Mouse (Mus musculus) T-helper 17 cell (primary cell): ENCODE measurements around the gene Sgms1.

Experiments used
- in situ Hi-C, 2 experiments: fragments of 300-600 bp; cut with MboI, MseI; formaldehyde crosslinking; loops; 1 replicate in 1 of 2; 2 replicates in 1 of 2; pipeline ENCODE4 v1.15.1; 2025; ENCODE audit warnings: high pct_unique_total_duplicates in 2 of 2

Sgms1 gene

GRCm38 (mm10) chr19:32383738-32384137 lies 5.8 kb downstream of the Sgms1 start:
- in situ Hi-C loops, result loop anchor here in 1 of 2 experiments (5.0 kb wide), 1 partner anchor 106 kb away; no protein-coding TSS in a partner anchor

DNA sequence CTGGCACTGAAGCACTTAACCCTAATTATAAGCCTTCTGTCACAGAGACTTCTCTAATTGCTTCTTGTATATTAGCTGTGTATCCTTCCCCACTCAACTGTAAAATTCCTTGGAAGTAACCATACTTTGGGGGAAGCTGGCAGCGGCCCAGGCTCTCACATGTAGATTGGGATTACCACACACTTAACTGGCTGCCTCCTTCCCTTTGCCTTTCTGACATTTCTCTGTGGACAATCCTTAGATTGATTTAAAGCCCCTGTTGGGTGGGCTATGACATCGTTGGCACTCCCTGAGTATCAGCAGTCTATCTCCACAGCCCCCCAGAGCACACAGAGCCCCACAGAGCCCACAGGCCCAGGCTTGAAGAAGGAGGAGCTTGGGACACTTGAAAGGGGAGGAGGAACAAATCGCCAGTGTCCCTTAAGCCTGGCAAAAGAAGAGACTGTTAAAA lies 8.0 kb downstream of the Sgms1 start:
- in situ Hi-C loops, result loop anchor here in 1 of 2 experiments (5.0 kb wide), 1 partner anchor 104 kb away; no protein-coding TSS in a partner anchor

- in situ Hi-C loops, result loop anchor here in 1 of 2 experiments (5.0 kb wide), 1 partner anchor 103 kb away; no protein-coding TSS in a partner anchor
These were observed 8.8 kb downstream of the Sgms1 start for GRCm38 (mm10) chr19:32380748-32381147.

- in situ Hi-C loops, result no loop called here
These were observed 10.1 kb downstream of the Sgms1 start for GRCm38 (mm10) chr19:32379239-32379920.

- in situ Hi-C loops, result no loop called here
These were observed 10.9 kb downstream of the Sgms1 start for GRCm38 (mm10) chr19:32378581-32378980.

- in situ Hi-C loops, result no loop called here
These were observed 11.7 kb downstream of the Sgms1 start for GRCm38 (mm10) chr19:32377701-32378325.

GRCm38 (mm10) chr19:32376886-32377535 lies 12.5 kb downstream of the Sgms1 start:
- in situ Hi-C loops, result no loop called here

DNA sequence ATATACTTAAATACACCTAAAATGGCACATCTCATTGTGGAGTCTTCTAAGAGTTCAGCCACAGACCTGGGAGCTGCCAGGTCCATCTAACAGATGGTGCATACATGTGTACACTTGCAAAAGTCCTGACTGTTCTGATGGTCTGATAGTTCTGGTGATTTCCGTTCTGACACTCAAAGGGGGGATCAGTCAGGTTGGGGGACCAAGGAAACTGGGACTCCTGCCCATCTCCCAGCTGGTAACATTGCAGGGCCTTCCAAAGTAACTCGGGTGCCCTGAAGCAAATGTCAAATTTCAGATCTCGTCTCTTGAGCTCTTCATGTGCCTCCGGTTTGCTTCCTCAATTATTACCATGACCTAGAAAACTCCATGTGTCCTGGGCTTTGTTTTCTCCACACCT lies 13.5 kb downstream of the Sgms1 start:
- in situ Hi-C loops, result no loop called here

DNA sequence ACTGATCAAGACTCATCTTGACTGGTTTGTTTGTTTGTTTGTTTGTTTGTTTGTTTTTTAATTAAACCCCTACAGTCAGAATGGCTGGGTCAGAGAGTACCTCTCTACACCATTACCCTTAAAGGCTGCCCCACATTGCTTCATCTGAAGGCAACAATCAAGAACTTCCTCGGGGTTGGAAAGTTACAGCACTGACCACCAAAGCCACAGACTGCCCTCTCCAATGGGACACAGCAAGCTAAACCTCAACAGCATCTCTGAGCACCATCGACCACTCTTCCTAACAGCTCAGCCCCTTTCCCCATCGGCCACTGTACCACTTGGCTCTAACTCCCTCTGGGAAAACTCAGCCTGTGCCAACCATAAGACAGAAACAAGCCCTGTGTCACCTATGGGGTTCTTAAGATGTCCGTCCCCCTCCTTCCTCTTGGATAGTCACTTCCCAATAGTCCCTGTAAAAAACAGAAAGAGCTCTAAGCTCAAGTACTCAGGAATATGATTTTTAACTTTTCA lies 14.0 kb downstream of the Sgms1 start:
- in situ Hi-C loops, result no loop called here

GRCm38 (mm10) chr19:32374751-32375150 lies 14.8 kb downstream of the Sgms1 start:
- in situ Hi-C loops, result loop anchor here in 1 of 2 experiments (5.0 kb wide), 1 partner anchor 63 kb away; no protein-coding TSS in a partner anchor

DNA sequence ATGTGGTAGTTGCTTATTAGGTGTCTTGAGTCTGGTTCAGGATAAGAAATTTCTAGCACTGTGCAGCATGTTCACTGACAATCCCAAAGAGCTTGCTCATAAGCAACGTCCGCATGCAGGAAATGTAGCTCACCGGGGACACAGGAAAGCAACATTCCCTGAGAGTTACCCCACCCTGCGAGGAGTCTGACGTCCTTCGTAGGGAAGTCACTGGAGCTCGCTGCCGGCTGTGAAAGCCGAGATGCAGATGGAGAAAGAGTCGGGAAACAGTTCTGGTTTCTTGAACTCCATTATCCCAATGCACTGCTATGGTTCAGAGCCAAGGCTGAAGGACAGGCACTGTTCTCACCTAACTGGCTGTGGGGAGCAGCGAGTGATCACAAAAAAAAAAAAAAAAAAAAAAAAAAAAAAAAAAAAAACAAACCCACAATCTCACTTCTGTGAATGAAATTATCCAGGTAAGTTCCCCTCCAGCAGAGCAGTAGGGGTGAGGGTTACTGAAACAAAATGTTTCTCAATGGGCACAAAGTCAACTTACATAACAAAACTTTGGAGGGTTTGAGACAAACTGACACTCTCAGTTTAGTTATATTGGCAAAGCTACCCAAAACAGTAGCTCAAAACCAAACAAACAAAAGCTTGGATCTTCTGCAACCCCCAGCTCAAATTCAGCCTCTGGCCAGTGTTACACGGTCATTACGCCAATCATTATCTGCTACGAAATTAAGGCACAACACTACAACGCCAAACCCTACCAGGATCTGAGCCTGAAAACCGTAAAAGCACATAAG lies 15.5 kb downstream of the Sgms1 start:
- in situ Hi-C loops, result loop anchor here in 1 of 2 experiments (5.0 kb wide), 1 partner anchor 63 kb away; no protein-coding TSS in a partner anchor

DNA sequence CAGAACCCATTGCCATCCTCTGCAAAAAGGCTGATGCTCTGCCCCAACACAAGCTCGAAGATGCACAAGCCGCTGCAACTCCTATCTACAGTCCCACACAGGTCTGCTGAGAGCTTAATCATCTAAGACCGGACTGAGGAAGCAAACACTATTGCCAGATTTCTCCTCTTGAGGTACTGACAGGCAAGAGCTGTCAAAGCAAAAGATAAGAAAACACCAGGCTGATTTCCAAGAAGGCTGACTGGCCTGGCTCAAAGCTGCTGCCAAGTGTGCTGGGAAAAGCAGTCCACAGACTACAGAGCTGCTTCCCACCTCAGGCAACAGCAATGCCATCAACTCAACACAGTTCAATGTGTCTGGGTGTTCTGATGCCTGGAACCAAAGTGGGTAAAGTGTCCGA lies 17.1 kb downstream of the Sgms1 start:
- in situ Hi-C loops, result loop anchor here in 1 of 2 experiments (5.0 kb wide), 1 partner anchor 65 kb away; no protein-coding TSS in a partner anchor

DNA sequence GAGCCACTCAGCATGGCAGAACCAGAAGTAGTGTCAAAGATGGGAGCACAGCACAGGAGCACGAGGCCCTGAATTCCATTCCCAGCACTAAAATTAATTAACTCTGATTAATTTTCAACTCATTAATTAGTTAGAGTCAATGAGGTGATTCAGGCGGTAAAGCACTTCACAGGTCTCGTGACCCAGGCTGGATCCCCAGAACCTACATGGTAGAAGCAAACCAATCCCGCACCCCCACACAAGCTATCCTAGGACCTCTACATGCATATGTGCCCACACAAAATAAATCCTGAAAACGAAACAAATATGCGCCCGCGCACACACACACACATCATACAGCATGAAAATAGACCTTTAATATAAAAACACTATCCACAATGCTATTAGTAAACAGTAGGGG lies 22.2 kb downstream of the Sgms1 start:
- in situ Hi-C loops, result no loop called here

DNA sequence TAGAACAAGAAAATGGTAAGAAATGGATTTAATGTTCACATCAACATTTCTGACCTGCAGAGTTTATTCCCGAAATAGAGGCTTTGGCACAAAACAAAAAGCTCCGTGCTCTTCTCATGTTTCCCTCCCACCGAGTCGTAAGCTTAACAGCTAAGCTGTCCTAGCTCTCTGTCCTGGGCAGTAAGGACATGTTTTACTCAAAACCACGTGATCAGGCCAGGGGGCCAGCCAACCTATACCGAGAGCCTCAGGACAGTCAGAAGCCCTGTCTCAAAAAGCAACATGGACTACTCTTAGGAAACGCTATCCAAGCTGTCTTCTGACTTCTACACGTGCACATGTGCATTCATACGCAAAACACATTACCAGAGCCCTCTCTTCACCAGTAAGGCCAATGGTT lies 23.1 kb downstream of the Sgms1 start:
- in situ Hi-C loops, result no loop called here

GRCm38 (mm10) chr19:32365111-32365510 lies 24.4 kb downstream of the Sgms1 start:
- in situ Hi-C loops, result no loop called here

DNA sequence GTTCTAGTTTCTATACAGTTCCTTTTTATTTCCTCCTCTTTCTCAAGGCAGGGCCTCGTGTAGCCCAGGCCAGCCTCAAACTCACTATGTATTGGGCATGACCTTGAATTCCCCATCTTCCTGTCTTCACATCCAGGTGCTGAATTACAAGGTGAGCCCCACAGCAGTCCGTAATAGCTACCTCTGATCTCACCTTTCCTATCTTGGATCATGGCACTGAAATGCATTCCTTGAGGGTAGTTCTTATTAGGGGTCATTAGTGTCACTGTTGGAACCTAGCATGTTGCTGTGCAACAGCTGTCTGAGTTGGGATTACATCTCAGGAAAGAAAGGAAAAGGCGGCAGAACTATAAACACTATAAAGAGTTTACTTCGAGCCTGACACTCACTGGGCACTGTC lies 25.9 kb downstream of the Sgms1 start:
- in situ Hi-C loops, result no loop called here

DNA sequence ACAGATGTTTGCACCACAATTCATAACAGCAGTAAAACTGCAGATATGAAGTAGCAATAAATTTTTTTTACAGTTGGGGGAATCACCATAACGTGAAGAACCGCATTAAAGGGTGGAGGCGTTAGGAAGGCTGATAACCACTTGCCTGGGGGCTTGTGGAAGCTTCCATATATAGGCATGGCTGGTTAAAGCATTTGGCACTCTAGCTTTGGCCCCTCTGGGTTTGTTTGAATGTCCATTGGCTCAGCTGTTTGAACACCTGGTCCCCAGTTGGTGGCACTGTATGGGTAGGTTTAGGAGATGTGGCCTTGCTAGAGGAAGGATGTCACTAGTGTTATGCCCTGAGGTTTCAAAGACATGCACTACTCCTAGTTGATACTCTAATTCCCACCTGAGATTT lies 27.0 kb downstream of the Sgms1 start:
- in situ Hi-C loops, result no loop called here

DNA sequence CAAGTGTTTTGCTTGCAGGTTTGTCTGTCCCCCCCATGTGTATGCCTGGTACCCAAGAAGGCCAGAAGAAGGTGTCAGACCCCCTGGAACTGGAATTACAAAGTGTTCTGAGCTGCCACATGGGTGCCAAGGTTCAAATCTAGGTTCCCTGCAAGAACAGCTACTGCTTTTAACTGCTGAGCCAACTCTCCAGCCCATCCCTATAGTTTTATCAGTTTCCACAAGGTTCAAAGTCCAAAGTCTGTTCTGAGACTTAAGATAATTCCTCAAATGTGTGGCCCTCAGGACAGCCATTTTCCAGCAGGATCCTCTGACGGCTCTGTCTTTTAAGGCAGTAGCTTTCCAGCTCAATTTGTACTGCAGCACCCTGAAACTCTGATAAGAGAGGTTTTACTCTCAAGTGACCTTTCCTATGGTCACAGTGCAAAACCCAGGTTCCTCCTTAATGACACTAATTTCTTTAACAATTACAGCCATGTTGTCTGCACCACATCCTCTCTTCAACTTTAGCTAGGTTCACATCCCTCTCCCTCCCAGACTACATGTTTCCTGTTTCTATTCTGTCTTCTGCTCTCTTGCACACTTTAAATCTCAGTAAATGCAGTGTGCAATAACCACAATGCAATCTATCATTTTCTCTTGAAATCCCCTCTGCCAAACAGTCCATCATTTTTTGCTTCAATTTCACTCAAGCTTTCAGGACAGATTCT lies 28.4 kb downstream of the Sgms1 start:
- in situ Hi-C loops, result no loop called here

DNA sequence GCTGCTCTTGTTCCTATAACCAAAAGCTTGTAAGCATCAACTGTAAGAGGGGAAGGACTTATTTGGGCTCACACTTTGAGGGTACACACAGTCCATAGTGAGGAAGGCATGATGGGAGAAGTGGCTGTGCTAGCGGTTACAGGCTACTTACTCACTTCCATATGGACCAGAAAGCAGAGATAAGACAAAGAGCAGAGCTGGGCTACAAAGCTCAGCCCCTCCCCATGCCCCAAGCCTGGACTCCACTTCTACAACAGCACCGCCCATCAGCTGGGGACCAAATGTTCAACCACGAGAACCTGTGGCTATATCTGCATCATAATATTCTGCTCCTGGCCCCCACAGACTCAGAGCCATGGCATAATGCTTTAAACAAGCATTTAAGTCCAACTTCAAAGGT lies 29.0 kb downstream of the Sgms1 start:
- in situ Hi-C loops, result no loop called here

DNA sequence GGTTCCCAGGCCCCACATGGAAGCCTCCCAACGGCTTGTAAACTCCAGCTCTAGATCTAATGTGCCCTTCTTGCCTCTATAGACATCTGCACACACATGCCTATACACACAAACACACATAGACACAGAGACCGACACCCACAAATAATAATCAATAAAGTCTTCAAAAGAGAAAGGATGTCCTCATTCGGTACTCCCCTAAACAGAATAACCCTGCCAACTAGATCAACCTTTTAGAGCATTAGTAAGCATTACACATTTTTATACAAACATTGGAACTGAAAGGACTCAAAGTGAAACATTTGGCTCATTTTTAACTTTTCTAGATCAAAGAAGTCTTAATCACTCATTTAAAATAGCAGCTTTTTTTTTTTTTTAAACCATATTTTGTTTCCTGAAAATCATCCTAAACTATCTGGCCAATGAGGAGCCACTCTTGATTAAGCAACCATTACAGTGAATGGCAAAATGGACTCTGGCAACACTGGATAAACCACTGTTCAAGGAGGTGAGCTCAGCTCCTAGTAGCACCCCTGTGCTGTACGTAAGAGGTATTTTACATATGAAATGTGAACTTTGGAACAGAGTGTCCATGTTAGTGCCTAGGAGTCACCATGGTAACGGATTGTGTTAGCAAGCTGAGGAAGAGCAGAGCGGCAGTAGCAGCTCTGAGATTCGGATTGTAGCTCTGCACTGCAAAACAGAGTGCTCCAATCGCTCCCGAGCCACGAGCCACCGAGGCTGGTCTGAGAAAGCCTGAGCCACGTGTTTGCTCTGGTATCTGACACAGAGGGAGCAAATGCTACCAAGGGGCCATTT lies 30.6 kb downstream of the Sgms1 start:
- in situ Hi-C loops, result no loop called here
